Mouse (Mus musculus): ENCODE data around the gene Ablim1. TPM values are rescaled to one million over a fixed set of nuclear protein-coding genes. Genes with fewer than 3 reads are reported as not detected.

The Ablim1 gene
- polyA plus RNA-seq, 1 experiment, result 12.2 TPM

GRCm38 (mm10) chr19:57124906-57125305 lies 189.8 kb downstream of the Ablim1 start:
- Histone ChIP-seq H3K9ac (ENCODE audit: low read depth, poor library complexity, severe bottlenecking) (no peak overlapping the region), H3K27me3 (ENCODE audit: control insufficient read depth, insufficient read depth, low read length, poor library complexity, severe bottlenecking) (no peaks in the 10 kb centered on the region), H3K4me3 (ENCODE audit: low read depth, low read length) (no peak overlapping the region), H3K9me3 (replicated peaks; ENCODE audit: control insufficient read depth, insufficient read depth, low read length, poor library complexity, severe bottlenecking) (no peaks in the 10 kb centered on the region), H3K36me3 (ENCODE audit: control insufficient read depth, insufficient read depth, low read length, poor library complexity, severe bottlenecking) (no peaks in the 10 kb centered on the region), H3K27ac (ENCODE audit: insufficient read depth, low read length) (no peak overlapping the region), H3K4me1 (ENCODE audit: control insufficient read depth, insufficient read depth, low read length) (peaks cover 3% of the 10 kb centered on the region)
- TF ChIP-seq EP300 (IDR thresholded peaks at IDR 0.05; ENCODE audit: insufficient read depth, low read depth, low read length) (no peak), POLR2A (IDR thresholded peaks at IDR 0.05; ENCODE audit: insufficient read depth, low read length) (no peak), CTCF (IDR thresholded peaks at IDR 0.05; ENCODE audit: low read depth, low read length) (no peak)

GRCm38 (mm10) chr19:57124138-57124519 lies 190.6 kb downstream of the Ablim1 start:
- Histone ChIP-seq H3K9ac (ENCODE audit: low read depth, poor library complexity, severe bottlenecking) (no peak overlapping the region), H3K9me3 (replicated peaks; ENCODE audit: control insufficient read depth, insufficient read depth, low read length, poor library complexity, severe bottlenecking) (no peaks in the 10 kb centered on the region), H3K27me3 (ENCODE audit: control insufficient read depth, insufficient read depth, low read length, poor library complexity, severe bottlenecking) (no peaks in the 10 kb centered on the region), H3K36me3 (ENCODE audit: control insufficient read depth, insufficient read depth, low read length, poor library complexity, severe bottlenecking) (no peaks in the 10 kb centered on the region), H3K4me1 (ENCODE audit: control insufficient read depth, insufficient read depth, low read length) (peaks cover 3% of the 10 kb centered on the region), H3K27ac (ENCODE audit: insufficient read depth, low read length) (no peak overlapping the region), H3K4me3 (ENCODE audit: low read depth, low read length) (no peak overlapping the region)
- TF ChIP-seq EP300 (IDR thresholded peaks at IDR 0.05; ENCODE audit: insufficient read depth, low read depth, low read length), result no peak
- TF ChIP-seq POLR2A (IDR thresholded peaks at IDR 0.05; ENCODE audit: insufficient read depth, low read length), result no peak
- TF ChIP-seq CTCF (IDR thresholded peaks at IDR 0.05; ENCODE audit: low read depth, low read length), result no peak

- Histone ChIP-seq H3K4me3 (ENCODE audit: low read depth, low read length) (no peak overlapping the region), H3K9me3 (replicated peaks; ENCODE audit: control insufficient read depth, insufficient read depth, low read length, poor library complexity, severe bottlenecking) (no peaks in the 10 kb centered on the region), H3K9ac (ENCODE audit: low read depth, poor library complexity, severe bottlenecking) (no peak overlapping the region), H3K36me3 (ENCODE audit: control insufficient read depth, insufficient read depth, low read length, poor library complexity, severe bottlenecking) (no peaks in the 10 kb centered on the region), H3K27ac (ENCODE audit: insufficient read depth, low read length) (no peak overlapping the region), H3K4me1 (ENCODE audit: control insufficient read depth, insufficient read depth, low read length) (peaks cover 3% of the 10 kb centered on the region), H3K27me3 (ENCODE audit: control insufficient read depth, insufficient read depth, low read length, poor library complexity, severe bottlenecking) (no peaks in the 10 kb centered on the region)
- TF ChIP-seq CTCF (IDR thresholded peaks at IDR 0.05; ENCODE audit: low read depth, low read length) (no peak), POLR2A (IDR thresholded peaks at IDR 0.05; ENCODE audit: insufficient read depth, low read length) (no peak), EP300 (IDR thresholded peaks at IDR 0.05; ENCODE audit: insufficient read depth, low read depth, low read length) (no peak)
Observed at GRCm38 (mm10) chr19:57123503-57124137, 191.1 kb downstream of the Ablim1 start.

GRCm38 (mm10) chr19:57122261-57122660 lies 192.5 kb downstream of the Ablim1 start:
- Histone ChIP-seq H3K27me3 (ENCODE audit: control insufficient read depth, insufficient read depth, low read length, poor library complexity, severe bottlenecking) (no peaks in the 10 kb centered on the region), H3K4me1 (ENCODE audit: control insufficient read depth, insufficient read depth, low read length) (no peaks in the 10 kb centered on the region), H3K9me3 (replicated peaks; ENCODE audit: control insufficient read depth, insufficient read depth, low read length, poor library complexity, severe bottlenecking) (no peaks in the 10 kb centered on the region), H3K4me3 (ENCODE audit: low read depth, low read length) (no peak overlapping the region), H3K36me3 (ENCODE audit: control insufficient read depth, insufficient read depth, low read length, poor library complexity, severe bottlenecking) (no peaks in the 10 kb centered on the region), H3K27ac (ENCODE audit: insufficient read depth, low read length) (no peak overlapping the region), H3K9ac (ENCODE audit: low read depth, poor library complexity, severe bottlenecking) (no peak overlapping the region)
- TF ChIP-seq EP300 (IDR thresholded peaks at IDR 0.05; ENCODE audit: insufficient read depth, low read depth, low read length), result no peak
- TF ChIP-seq POLR2A (IDR thresholded peaks at IDR 0.05; ENCODE audit: insufficient read depth, low read length), result no peak
- TF ChIP-seq CTCF (IDR thresholded peaks at IDR 0.05; ENCODE audit: low read depth, low read length), result no peak

- Histone ChIP-seq H3K4me1 (ENCODE audit: control insufficient read depth, insufficient read depth, low read length) (no peaks in the 10 kb centered on the region), H3K9ac (ENCODE audit: low read depth, poor library complexity, severe bottlenecking) (no peak overlapping the region), H3K4me3 (ENCODE audit: low read depth, low read length) (no peak overlapping the region), H3K27ac (ENCODE audit: insufficient read depth, low read length) (no peak overlapping the region), H3K9me3 (replicated peaks; ENCODE audit: control insufficient read depth, insufficient read depth, low read length, poor library complexity, severe bottlenecking) (no peaks in the 10 kb centered on the region), H3K36me3 (ENCODE audit: control insufficient read depth, insufficient read depth, low read length, poor library complexity, severe bottlenecking) (no peaks in the 10 kb centered on the region), H3K27me3 (ENCODE audit: control insufficient read depth, insufficient read depth, low read length, poor library complexity, severe bottlenecking) (no peaks in the 10 kb centered on the region)
- TF ChIP-seq EP300 (IDR thresholded peaks at IDR 0.05; ENCODE audit: insufficient read depth, low read depth, low read length), result no peak
- TF ChIP-seq CTCF (IDR thresholded peaks at IDR 0.05; ENCODE audit: low read depth, low read length), result no peak
- TF ChIP-seq POLR2A (IDR thresholded peaks at IDR 0.05; ENCODE audit: insufficient read depth, low read length), result no peak
Observed at GRCm38 (mm10) chr19:57121036-57121435, 193.7 kb downstream of the Ablim1 start.

- Histone ChIP-seq H3K27ac (ENCODE audit: insufficient read depth, low read length) (no peak overlapping the region), H3K4me1 (ENCODE audit: control insufficient read depth, insufficient read depth, low read length) (no peaks in the 10 kb centered on the region), H3K4me3 (ENCODE audit: low read depth, low read length) (no peak overlapping the region), H3K9ac (ENCODE audit: low read depth, poor library complexity, severe bottlenecking) (no peak overlapping the region), H3K36me3 (ENCODE audit: control insufficient read depth, insufficient read depth, low read length, poor library complexity, severe bottlenecking) (no peaks in the 10 kb centered on the region), H3K27me3 (ENCODE audit: control insufficient read depth, insufficient read depth, low read length, poor library complexity, severe bottlenecking) (no peaks in the 10 kb centered on the region), H3K9me3 (replicated peaks; ENCODE audit: control insufficient read depth, insufficient read depth, low read length, poor library complexity, severe bottlenecking) (no peaks in the 10 kb centered on the region)
- TF ChIP-seq EP300 (IDR thresholded peaks at IDR 0.05; ENCODE audit: insufficient read depth, low read depth, low read length) (no peak), POLR2A (IDR thresholded peaks at IDR 0.05; ENCODE audit: insufficient read depth, low read length) (no peak), CTCF (IDR thresholded peaks at IDR 0.05; ENCODE audit: low read depth, low read length) (no peak)
Observed at GRCm38 (mm10) chr19:57119661-57120060, 195.1 kb downstream of the Ablim1 start.
